Mouse (Mus musculus): ENCODE results near the gene Bex4. TPM values are rescaled to one million over a fixed set of nuclear protein-coding genes. Genes with fewer than 3 reads are reported as not detected.
"Not testable (repeated sequence)": the region's sequence is repeated elsewhere in the genome, so short reads cannot be mapped to it uniquely, and the experiment has no call there.

The Bex4 gene
- total RNA-seq (2021), result 10 to 100 TPM; 16.8 to 17.3 TPM
- long read RNA-seq, experiment 1, transcript Bex4-201 (3 exons, 837 nt), result major isoform, 10 of 12 reads
- long read RNA-seq, experiment 1, partial matches to known transcripts, result 0 of 12 reads
- long read RNA-seq, experiment 1, other reads (novel, unspliced or antisense), result 2 of 12 reads
- long read RNA-seq, experiment 2, partial matches to known transcripts, result 0 of 6 reads
- long read RNA-seq, experiment 2, other reads (novel, unspliced or antisense), result 2 of 6 reads

DNA sequence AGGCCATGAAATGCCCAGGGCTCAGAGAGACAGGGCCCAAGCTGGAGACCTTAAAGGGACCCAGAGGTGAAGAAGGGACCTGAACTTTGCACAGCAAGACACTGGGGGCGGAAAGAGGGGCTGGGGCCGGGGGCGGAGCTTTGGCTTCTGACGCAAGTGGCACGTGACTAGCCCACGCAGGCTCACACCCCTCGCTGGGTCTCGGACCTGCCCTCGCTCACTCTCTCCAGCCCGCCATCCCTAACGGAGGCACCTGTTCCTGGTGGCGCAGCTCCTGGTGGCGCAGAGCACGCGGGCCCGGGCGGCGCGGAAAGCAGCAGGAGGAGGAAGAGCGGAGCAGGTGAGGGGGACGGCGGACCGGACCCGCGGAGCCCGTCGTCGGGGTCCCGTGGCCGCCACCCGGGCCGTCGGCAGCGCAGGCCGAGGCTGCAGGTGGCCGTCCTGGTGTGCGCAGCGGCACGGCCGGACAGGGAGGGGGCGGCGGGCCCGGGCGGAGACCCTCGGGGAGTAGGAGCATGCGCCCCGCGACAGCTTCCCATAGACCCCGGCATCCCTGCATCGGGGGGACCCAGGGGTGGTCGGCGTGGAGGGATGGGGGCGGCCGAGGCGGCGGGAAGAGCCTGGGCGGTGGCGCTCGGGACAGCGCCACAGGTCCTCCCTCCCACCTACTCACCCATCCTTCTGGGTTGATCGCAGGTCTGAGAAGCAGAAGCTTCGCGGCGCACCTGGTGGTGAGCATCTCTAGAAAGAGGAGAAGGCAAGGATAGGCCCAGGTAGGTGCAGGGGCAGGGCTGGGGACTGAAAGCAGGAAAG, at the start of gene Bex4:
TSS of gene Bex4 (plus strand) at position 170 of the 813 bp plus-strand sequence.
- peak in 1 of 2 experiments; percentile 7 for DNase-seq (ENCODE audit: extremely low spot score in 1 of 2, low spot score in 2 of 2)
- peak within 1 kb of the TSS; percentile 30 for H3K4me3 ChIP-seq
- H3K27ac ChIP-seq; intact Hi-C loops (cut with DNase I): not testable (repeated sequence)

DNA sequence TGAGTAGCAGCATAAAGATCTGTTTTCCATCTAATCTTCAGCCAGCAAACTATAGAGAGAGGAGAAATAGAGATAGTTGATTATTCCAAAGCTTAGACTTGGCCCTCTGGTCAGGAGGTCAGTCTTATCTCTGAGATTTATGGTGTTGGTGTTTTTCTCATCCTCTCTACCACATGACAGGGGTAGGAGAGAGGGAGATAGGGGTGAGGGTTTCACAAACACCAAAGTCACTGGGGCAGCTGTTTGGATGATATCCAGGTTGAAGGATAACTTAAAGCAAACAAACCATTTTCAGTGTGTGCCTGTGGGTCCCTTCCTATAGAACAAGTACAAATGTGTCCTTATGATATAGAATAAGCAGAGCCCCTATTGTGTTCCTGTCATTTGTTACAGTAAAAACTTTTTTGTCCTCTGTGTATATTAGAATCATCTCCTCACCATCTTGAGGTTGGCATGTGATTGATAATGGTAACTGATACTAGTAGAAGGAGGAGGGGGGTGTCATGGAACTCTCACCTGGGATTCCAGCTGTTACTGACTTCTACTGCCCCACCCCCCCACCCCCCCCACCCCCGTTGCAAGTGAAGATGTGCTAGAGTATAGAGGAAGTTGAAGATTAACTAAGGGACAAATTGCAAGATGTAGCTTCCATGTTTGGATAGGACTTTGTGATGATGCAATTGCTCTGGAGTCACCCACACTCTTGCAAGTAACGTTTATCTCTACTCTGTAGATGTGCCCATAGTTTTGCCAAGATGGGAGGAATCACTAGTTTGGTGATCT, 46.1 kb upstream of the Bex4 start:
- Histone ChIP-seq H3K27ac (no peak overlapping the region), H3K4me3 (no peak overlapping the region)
- TF ChIP-seq CTCF (IDR thresholded peaks at IDR 0.05), result no peak
- intact Hi-C loops (cut with DNase I), result no loop called here
- DNase-seq (ENCODE audit: extremely low spot score in 1 of 2, low spot score in 2 of 2), result no peak

DNA sequence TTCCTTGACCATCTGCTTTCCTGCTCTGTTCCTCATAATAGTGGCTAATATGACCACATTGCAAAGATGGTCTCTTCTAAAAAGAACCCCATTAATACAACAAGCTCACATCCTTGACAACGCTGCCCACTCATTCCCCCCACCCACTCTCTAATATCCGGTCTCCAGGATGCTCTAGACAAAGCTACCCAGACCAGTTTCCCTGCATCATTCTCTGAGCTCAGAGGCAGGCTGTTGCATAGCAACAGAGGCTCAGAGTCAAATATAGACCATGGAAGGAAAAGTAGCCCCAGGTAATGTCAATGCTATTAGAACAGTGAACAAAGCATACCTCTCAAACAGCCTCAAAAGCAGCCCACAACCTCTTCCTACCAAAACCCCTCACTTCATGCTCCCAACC, 44.4 kb upstream of the Bex4 start:
- no peak for TF ChIP-seq CTCF (IDR thresholded peaks at IDR 0.05)
- H3K4me3 ChIP-seq, result no peak overlapping the region
- DNase-seq (ENCODE audit: extremely low spot score in 1 of 2, low spot score in 2 of 2), result peak in 1 of 2 experiments; percentile 25
- H3K27ac ChIP-seq, result no peak overlapping the region
- intact Hi-C loops (cut with DNase I), result no loop called here

DNA sequence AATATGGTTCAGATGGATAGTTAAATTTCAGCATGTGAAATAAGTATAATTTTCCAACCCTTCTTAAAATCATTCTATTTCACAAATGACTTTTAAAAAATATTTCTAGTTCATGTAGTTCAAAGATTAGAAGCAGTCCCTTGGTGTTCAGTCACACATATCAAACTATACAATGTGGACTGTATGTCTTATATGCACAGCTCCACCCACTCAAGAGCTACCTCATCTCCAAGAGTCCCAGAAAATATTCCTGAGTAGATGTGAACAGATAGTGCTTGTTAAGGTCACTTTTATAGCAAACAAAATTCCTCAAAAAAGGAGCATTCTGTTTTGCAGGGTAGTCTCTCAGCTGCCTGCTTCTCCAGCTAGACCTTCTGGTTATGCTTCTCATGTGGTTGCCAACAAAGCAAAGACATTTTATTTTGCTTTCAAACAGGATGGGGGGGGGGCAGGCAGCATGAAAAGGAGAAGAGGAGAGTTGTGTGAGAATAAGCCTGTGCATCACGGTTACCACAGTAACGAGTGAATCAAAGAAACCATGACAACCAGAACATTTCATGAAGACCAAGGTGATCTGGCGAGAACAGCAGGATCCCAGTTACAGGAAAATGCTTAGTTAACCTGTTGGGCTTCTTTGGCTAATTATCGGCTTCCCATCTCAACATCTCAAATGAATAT, 34.6 kb upstream of the Bex4 start:
- intact Hi-C loops (cut with DNase I), result no loop called here
- no peak for TF ChIP-seq CTCF (IDR thresholded peaks at IDR 0.05)
- DNase-seq (ENCODE audit: extremely low spot score in 1 of 2, low spot score in 2 of 2), result peak in 1 of 2 experiments; percentile 14
- no peak overlapping the region for H3K4me3 ChIP-seq
- H3K27ac ChIP-seq, result no peak overlapping the region; the same call in 1 of the 2 replicates

DNA sequence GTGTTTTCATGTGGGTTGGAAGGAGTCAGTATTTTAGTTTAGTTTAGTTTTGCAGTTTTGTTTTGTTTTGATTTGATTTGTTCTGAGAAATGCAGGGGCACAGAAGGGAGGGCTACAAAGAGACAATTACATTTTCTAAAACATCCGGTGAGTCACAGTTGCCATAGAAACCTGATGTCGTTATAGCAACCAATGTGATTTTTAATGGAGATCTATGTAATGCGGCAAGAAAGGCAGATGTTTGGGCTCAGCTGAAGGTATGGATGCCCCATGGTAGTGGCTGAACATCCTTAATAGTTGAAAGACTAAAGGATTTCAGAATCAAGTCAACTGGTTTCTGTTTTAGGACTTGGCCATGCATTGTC, 34.1 kb upstream of the Bex4 start:
- H3K4me3 ChIP-seq, result no peak overlapping the region
- no peak for DNase-seq (ENCODE audit: extremely low spot score in 1 of 2, low spot score in 2 of 2)
- intact Hi-C loops (cut with DNase I), result loop anchor here (5.0 kb wide), 1 partner anchor 37 kb away; the partner anchor contains the start of gene Bex2
- H3K27ac ChIP-seq, result no peak overlapping the region; the same call in 1 of the 2 replicates
- no peak for TF ChIP-seq CTCF (IDR thresholded peaks at IDR 0.05)

DNA sequence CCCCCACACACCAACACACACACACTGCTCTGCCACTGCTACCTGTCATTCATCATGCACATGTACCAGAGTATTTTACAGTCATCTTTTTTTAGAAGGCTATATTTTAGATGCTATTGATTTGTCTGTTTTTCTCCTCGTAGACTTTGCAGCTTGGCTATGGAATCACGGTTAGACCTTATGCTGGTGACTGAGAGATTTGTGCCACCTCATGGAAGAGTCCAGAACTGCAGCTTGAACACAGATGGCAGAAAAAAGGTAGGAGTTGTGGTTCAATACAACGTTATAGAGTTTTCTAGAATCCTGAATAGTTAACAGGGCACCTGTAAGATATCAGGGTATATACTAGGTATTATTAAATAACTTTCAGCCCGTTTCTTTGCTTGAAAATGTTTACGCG, 30.9 kb upstream of the Bex4 start:
- DNase-seq (ENCODE audit: extremely low spot score in 1 of 2, low spot score in 2 of 2), result peak; percentile 53 to 57
- intact Hi-C loops (cut with DNase I), result loop anchor here (1.0 to 5.0 kb wide), 2 partner anchors 41 to 61 kb away; partner anchors contain the start of gene Bex2
- Histone ChIP-seq H3K27ac (no peak overlapping the region), H3K4me3 (no peak overlapping the region)
- peak; percentile 71 for TF ChIP-seq CTCF (IDR thresholded peaks at IDR 0.05)

DNA sequence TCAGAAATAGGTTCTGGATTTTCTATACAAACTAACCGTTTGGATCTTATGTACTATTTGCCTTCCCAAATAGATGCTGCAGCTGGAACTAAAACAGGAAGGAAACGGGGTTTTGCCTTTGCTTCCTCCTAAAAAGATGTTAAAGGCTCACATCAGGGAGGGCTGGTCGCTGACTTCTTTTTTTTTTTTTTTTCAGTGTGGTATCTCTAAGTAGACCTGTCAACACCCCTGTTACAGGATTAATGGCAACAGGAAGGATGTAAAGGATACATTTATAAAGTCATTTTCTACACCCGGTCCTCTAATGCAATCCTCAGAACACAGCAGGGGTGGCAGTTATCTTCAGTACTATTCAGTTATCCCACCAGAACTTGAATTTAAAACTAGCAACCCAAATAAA, 23.8 kb upstream of the Bex4 start:
- intact Hi-C loops (cut with DNase I), result no loop called here
- Histone ChIP-seq H3K4me3 (no peak overlapping the region), H3K27ac (no peak overlapping the region)
- DNase-seq (ENCODE audit: extremely low spot score in 1 of 2, low spot score in 2 of 2), result no peak
- TF ChIP-seq CTCF (IDR thresholded peaks at IDR 0.05), result no peak

DNA sequence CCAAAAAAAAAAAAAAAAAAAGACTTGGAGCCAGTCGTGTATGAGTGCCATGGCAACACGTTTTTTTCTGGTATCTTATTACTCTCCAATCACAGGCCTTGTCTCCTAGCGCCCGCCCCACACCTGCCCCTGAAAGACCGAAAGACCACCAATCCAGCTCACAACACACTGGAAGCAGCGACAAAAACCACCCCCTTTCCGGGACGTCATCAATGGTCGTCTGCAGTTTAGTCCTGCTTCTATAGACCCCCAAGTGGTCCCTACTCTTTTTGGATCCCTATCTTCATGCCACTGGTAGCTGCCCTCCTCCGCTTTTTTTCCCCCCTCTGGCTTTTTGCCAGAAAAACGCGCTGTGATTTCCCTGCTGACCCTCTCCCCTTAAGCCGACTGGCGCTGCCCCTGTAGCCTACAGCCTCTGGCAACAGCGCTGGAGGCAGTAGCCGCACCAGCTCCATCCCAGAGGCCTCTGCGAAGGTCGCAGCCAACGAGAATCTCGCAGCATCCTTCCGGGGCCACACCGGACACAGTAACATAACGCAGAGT, 23.3 kb upstream of the Bex4 start:
- Histone ChIP-seq H3K4me3 (peak overlapping the region; percentile 40), H3K27ac (no peak overlapping the region)
- no peak for TF ChIP-seq CTCF (IDR thresholded peaks at IDR 0.05)
- intact Hi-C loops (cut with DNase I), result no loop called here
- DNase-seq (ENCODE audit: extremely low spot score in 1 of 2, low spot score in 2 of 2), result peak; percentile 48 to 73

DNA sequence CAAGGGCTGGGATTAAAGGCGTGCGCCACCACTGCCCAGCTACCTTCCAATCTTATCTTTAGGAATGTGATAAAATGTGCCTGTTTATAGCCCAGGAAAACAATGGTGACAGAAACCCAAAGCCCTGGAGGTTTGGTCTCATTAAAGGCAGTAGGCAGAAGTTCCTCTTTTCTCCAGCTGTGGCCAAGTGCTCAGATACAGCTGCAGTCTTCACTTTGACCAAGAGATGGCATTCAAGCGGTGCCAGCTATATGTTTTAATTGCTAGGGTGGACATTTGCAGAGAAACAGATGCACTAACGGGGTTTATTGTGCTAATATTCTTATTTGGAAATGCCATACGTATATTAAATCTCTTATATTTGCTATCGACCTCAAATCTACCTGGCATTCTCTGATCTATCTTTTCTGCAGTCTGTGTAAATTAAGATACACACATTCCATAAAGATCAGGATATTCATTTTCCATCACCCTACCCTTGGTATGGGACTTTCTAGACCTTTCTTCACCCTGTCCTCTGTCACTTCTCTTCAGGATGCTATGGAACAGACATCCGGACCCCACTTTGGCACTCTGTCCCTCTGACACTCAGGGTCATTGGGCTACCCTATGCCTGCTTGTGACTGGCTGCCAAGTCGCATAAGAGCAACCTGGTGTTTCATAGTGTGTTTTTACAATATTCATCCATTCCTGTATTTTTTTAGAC, 11.6 kb upstream of the Bex4 start:
- H3K4me3 ChIP-seq, result no peak overlapping the region
- DNase-seq (ENCODE audit: extremely low spot score in 1 of 2, low spot score in 2 of 2), result no peak
- no peak; the same call in 1 of the 2 replicates for TF ChIP-seq CTCF (IDR thresholded peaks at IDR 0.05)
- no peak overlapping the region for H3K27ac ChIP-seq
- intact Hi-C loops (cut with DNase I), result loop anchor here (10.0 kb wide), 1 partner anchor 188 kb away; no protein-coding TSS in a partner anchor

DNA sequence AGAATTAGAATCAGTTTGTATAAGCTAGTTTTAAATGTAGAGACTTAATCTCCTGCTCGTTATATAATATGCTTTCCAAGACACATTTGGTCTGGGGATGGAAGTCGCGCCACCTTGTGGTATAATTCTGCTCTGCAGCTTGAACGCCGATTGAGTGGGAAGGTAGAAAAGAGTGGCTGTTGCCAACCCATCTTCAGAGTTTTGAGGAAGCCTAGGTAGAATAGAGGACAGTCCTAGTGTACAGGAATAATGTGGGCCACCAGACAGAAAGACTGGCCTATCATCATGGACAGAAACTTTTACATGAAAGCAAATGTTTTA, 11.1 kb upstream of the Bex4 start:
- DNase-seq (ENCODE audit: extremely low spot score in 1 of 2, low spot score in 2 of 2), result peak; percentile 39 to 61
- Histone ChIP-seq H3K4me3 (no peak overlapping the region), H3K27ac (no peak overlapping the region)
- peak; percentile 70 for TF ChIP-seq CTCF (IDR thresholded peaks at IDR 0.05)
- intact Hi-C loops (cut with DNase I), result loop anchor here (10.0 kb wide), 1 partner anchor 187 kb away; no protein-coding TSS in a partner anchor

DNA sequence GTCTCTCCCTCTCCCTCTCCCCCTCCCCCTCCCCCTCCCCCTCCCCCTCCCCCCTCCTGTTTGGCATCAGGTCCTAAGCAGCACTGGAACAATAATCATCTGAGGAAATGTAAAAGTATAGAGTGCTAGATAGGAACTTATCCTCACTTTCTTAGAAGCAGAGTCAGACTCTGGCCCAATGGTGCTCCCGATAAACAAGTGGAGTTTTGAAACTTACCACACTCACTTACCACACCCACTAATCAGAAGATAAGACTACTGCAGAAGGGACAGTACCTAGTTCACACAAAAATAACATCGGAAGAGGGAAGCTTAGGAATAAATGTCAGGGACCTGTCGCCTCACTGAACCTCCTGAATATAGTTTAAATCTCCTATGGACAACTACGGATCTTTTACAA, 3.2 kb upstream of the Bex4 start:
- H3K27ac ChIP-seq, result no peak overlapping the region
- no peak for DNase-seq (ENCODE audit: extremely low spot score in 1 of 2, low spot score in 2 of 2)
- intact Hi-C loops (cut with DNase I), result no loop called here

DNA sequence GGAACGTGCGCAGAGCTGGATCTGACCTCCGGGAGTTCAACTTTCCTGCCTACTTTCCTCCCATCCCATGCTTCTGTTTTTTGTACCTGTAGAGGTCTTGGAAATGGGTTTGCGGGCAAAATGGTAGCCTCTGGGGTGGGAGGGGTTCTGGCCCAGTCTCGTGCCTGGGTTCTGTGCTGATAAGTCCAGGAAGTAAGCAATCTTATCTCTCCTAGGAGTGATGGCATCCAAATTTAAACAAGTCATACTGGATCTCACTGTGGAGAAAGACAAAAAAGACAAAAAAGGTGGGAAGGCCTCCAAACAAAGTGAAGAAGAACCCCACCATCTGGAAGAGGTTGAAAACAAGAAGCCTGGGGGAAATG, 826 bp downstream of the Bex4 start:
- DNase-seq (ENCODE audit: extremely low spot score in 1 of 2, low spot score in 2 of 2); intact Hi-C loops (cut with DNase I); H3K27ac ChIP-seq: not testable (repeated sequence)
- peak overlapping the region; percentile 30 for H3K4me3 ChIP-seq

More for the DNA sequence above, 3.2 kb upstream of the Bex4 start:
- H3K4me3 ChIP-seq, result no peak overlapping the region
- TF ChIP-seq CTCF (IDR thresholded peaks at IDR 0.05), result no peak
